Mouse (Mus musculus) regulatory T cell (primary cell): ENCODE measurements around the gene Morn2.
"Not testable (repeated sequence)": the region's sequence is repeated elsewhere in the genome, so short reads cannot be mapped to it uniquely, and the experiment has no call there.

Experiments
- in situ Hi-C: fragments of 300-600 bp; cut with MboI, MseI; formaldehyde crosslinking; loops from one replicate; pipeline ENCODE4 v1.15.1; 2025; ENCODE audit warnings: high pct_unique_total_duplicates

Gene Morn2

DNA sequence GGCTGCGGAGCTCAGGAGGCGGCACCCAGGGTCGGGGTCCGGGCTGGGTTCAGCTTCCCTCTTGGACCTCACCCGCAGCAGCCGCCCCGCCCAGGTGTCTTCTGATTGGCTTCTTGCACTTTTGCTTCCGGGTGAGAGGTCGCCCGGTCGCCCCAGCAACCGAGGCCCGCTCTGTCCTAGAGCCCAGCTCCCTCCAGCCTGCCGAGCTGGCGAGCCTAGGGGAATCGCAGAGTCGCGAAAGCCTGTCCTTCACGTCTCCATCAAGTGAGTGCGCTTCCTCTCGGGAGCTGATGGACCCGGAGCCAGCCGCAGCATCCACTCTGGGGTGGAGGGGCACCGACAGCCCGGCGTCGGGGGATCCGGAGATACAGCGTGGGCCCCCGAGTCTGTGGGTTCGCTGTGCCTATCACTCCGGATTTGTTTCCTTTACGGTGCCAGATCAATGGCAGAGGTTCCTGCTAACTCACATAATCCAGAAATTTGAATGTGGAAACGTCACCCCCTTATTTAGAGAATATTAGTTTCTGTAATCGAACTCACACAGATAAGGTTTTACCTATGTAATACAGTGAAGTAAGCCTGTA lies at the start of gene Morn2, which contains the start of gene Dhx57:
Morn2 (plus strand) TSS at position 130 of the 584 bp plus-strand sequence.
Dhx57 (minus strand) TSS at position 403 of the 584 bp plus-strand sequence.
- in situ Hi-C loops, result no loop called here

DNA sequence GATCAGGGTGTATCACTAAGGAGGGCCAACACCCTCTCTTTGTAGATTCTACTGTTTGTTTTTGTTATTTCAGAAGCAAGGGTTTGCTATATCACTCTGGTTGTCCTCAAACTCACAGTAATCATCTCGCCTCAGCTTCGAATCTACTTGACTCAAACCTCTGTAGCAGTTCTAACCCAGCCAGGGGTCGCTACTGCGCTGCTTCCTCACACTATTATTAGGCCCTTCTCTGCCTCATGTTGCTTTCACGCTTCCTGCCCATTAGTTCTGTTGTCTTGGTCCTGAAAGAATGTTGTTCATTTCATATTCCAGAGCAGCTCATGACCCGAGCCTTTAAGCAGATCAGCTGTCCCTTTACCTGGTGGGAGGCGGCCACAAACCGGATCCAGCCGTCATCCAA lies 48.4 kb upstream of the Morn2 start:
- in situ Hi-C loops, result no loop called here

GRCm38 (mm10) chr17:80243116-80243515 lies 46.9 kb upstream of the Morn2 start:
- in situ Hi-C loops, result no loop called here

GRCm38 (mm10) chr17:80252757-80253525 lies 37.1 kb upstream of the Morn2 start:
- in situ Hi-C loops, result no loop called here

GRCm38 (mm10) chr17:80254421-80254820 lies 35.6 kb upstream of the Morn2 start:
- in situ Hi-C loops, result no loop called here

DNA sequence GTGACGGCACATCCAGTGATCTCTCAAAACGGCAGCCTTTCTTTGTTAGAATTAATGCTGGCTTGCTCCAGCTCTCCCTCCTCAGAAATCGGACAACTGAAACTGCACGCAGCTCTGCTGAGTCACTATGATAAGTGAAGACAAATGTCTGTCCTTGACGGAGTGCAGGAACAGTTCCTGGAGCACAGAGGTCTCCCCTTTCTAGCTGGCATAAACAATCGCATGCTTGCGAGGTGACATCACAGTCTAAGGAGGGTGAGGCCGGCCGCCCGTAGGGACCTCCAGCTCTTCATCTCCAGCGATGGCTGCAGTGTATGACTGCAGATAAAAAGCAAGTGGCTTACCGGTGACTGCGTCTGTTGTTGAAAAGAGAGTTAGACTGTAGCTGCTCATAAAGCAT lies 34.8 kb upstream of the Morn2 start:
- in situ Hi-C loops, result no loop called here

DNA sequence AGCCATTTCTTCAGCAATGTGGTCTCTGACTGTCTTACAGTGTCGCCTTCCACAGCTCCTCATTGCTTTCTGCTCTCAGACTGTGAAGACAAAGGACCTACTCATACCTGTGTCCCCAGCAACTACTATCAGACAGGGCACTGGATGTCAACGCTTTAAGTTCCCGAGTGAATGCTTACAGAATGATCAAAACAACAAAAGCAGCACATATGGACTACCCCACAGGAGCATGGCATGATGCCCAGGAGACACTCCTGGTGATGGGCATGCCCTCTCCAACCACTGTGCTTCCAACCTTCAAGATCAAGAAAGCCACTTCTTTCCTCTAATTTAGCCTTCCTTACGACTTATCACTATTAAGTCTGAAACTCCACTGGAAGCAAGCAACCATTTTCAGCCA lies 22.9 kb upstream of the Morn2 start:
- in situ Hi-C loops, result no loop called here

- in situ Hi-C loops, result no loop called here
These were observed 21.9 kb upstream of the Morn2 start for GRCm38 (mm10) chr17:80268151-80268550.

- in situ Hi-C loops, result not testable (repeated sequence)
These were observed 19.4 kb upstream of the Morn2 start for GRCm38 (mm10) chr17:80270622-80271021.

GRCm38 (mm10) chr17:80278255-80278654 lies 11.7 kb upstream of the Morn2 start:
- in situ Hi-C loops, result loop anchor here (5.0 kb wide), 1 partner anchor 279 kb away; no protein-coding TSS in a partner anchor

DNA sequence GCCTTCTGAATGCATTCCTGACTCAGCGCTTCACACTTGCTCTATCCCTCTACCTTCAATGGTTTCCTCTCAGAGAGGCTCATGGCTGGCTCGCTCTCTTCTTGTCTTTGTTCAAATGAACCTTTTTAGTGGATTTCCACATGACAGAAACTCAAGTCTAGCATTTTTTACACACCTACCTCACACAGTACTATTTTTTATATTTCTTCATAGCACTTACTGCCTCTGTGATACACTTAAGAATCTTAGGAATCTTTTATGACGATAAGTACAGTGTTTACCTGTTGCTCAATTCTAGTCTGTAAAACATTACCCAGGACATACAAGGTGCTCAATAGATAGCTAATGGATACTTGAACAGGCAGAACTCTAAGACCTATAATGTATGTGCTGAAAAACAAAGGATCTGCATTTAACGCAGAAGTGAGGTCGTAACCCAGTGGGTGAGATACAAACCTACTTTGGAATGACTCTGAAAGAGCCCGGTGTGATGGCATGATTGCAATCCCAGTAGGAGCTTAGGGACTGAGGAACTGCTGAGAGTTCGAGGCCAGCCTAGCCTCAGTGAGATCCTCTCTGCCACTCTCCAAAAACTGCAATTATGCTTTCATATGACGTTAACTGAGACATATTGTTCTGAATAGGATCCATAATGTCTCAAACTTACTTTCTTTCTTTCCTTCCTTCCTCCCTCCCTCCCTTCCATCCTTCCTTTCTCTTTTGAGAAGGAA lies 10.5 kb upstream of the Morn2 start:
- in situ Hi-C loops, result loop anchor here (5.0 kb wide), 1 partner anchor 278 kb away; no protein-coding TSS in a partner anchor

- in situ Hi-C loops, result no loop called here
These were observed 5.6 kb upstream of the Morn2 start for GRCm38 (mm10) chr17:80284446-80284845.

GRCm38 (mm10) chr17:80288012-80288411 lies 2.0 kb upstream of the Morn2 start:
- in situ Hi-C loops, result no loop called here

GRCm38 (mm10) chr17:80289280-80290073 lies 526 bp upstream of the Morn2 start:
- in situ Hi-C loops, result no loop called here

GRCm38 (mm10) chr17:80291148-80291547 lies 1.1 kb downstream of the Morn2 start:
- in situ Hi-C loops, result no loop called here

GRCm38 (mm10) chr17:80295258-80295657 lies 5.3 kb downstream of the Morn2 start:
- in situ Hi-C loops, result no loop called here

- in situ Hi-C loops, result no loop called here
These were observed 8.8 kb downstream of the Morn2 start for GRCm38 (mm10) chr17:80298844-80299243.

- in situ Hi-C loops, result no loop called here
These were observed 17.2 kb downstream of the Morn2 start, which contains the start of gene Arhgef33 for GRCm38 (mm10) chr17:80307251-80307650. Arhgef33 (plus strand) TSS chr17:80307407.

- in situ Hi-C loops, result no loop called here
These were observed 21.8 kb downstream of the Morn2 start for GRCm38 (mm10) chr17:80311761-80312160.

GRCm38 (mm10) chr17:80312405-80312804 lies 22.4 kb downstream of the Morn2 start:
- in situ Hi-C loops, result no loop called here

DNA sequence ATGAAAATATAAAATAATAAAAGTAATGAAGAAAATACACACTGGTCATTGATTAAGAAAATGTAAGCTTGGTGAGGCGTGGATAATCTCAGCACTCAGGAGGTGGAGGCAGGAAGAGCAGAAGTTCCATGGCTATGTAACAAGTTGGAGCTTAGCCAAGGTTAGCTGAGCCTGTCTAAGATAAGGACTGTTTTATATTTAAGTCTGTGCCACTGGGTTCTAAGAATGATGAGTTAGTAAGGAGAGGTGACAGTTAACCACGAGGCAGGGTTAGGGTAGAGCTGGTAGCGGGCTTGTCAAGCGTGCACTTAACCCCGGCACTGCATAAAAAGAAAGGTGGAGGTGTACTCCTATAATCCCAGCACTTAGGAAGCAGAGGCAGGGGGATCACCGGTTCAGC lies 32.2 kb downstream of the Morn2 start:
- in situ Hi-C loops, result no loop called here
